Mouse (Mus musculus) stomach, postnatal 0 days (tissue): Measurements from ENCODE around the gene Mcm7.

Experiments used
- CTCF ChIP-seq: IDR thresholded peaks from 2 replicates; pipeline ENCODE4 v1.5.1; 2016; ENCODE audit warnings: antibody characterized with exemption, low read depth, mild to moderate bottlenecking, moderate library complexity
- EP300 ChIP-seq: optimal IDR thresholded peaks from 2 replicates; pipeline ENCODE3; 2016; ENCODE audit warnings: antibody characterized with exemption

DNA sequence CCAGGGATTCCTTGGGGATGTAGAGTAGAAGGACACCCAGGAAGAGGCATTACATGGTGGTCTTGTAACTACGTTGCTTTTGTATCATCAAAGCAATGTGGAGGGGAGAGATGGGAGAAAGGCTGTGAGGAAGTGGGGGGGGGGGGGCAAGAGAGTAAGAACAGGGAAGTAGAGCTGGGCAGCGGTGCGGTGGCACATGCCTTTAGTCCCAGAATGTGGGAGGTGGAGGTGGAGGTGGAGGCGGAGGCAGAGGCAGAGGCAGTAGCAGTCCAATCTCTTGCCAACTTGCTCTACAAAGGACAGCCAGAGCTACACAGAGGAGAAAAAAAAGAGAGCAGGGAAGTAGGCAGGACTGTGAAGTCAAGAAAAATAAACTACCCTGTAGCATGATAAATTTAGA lies 33.6 kb downstream of the Mcm7 start:
- no peak for TF ChIP-seq CTCF
- no peak for TF ChIP-seq EP300
